Mouse (Mus musculus) natural killer cell, adult 2 months (primary cell): ENCODE data around the gene Chrm5.

ENCODE experiments used
- DNase-seq, 2 experiments: peaks; one replicate each; pipeline ENCODE4 v3.0.0; 2022; ENCODE audit warnings: low spot score in 2 of 2

The Chrm5 gene

GRCm38 (mm10) chr2:112480669-112481068, at the start of gene Chrm5:
TSS of gene Chrm5 (minus strand) at chr2:112480769.
- no peak for DNase-seq

- no peak for DNase-seq
These were observed 46.4 kb upstream of the Chrm5 start for GRCm38 (mm10) chr2:112526933-112527332.

GRCm38 (mm10) chr2:112520526-112521482, 40.2 kb upstream of the Chrm5 start:
- DNase-seq = no peak

GRCm38 (mm10) chr2:112518541-112518940, 38.0 kb upstream of the Chrm5 start:
- DNase-seq = no peak

GRCm38 (mm10) chr2:112517218-112517617, 36.6 kb upstream of the Chrm5 start:
- DNase-seq = no peak

- DNase-seq = no peak
These were observed 36.2 kb upstream of the Chrm5 start for GRCm38 (mm10) chr2:112516728-112517127.

GRCm38 (mm10) chr2:112513036-112513435, 32.5 kb upstream of the Chrm5 start:
- no peak for DNase-seq

GRCm38 (mm10) chr2:112510140-112510539, 29.6 kb upstream of the Chrm5 start:
- DNase-seq = peak; percentile 39 to 40

- DNase-seq = no peak
These were observed 26.9 kb upstream of the Chrm5 start for GRCm38 (mm10) chr2:112507444-112507843.

GRCm38 (mm10) chr2:112506841-112507435, 26.4 kb upstream of the Chrm5 start:
- no peak for DNase-seq

- DNase-seq = no peak
These were observed 23.4 kb upstream of the Chrm5 start for GRCm38 (mm10) chr2:112503978-112504377.

GRCm38 (mm10) chr2:112501209-112501608, 20.6 kb upstream of the Chrm5 start:
- DNase-seq = peak; percentile 55 to 62

- no peak for DNase-seq
These were observed 17.3 kb upstream of the Chrm5 start for GRCm38 (mm10) chr2:112497851-112498250.

- DNase-seq = no peak
These were observed 13.1 kb upstream of the Chrm5 start for GRCm38 (mm10) chr2:112493539-112494260.

GRCm38 (mm10) chr2:112492856-112493538, 12.4 kb upstream of the Chrm5 start, which contains the start of gene Aven:
TSS of gene Aven (plus strand) at chr2:112492964.
- DNase-seq = peak; percentile 64 to 73

- peak in 1 of 2 experiments; percentile 10 for DNase-seq
These were observed 11.9 kb upstream of the Chrm5 start for GRCm38 (mm10) chr2:112492431-112492855.

GRCm38 (mm10) chr2:112491629-112492028, 11.1 kb upstream of the Chrm5 start:
- no peak for DNase-seq

GRCm38 (mm10) chr2:112490483-112491196, 10.1 kb upstream of the Chrm5 start:
- no peak for DNase-seq

GRCm38 (mm10) chr2:112484886-112485285, 4.3 kb upstream of the Chrm5 start:
- no peak for DNase-seq

- no peak for DNase-seq
These were observed 2.7 kb upstream of the Chrm5 start for GRCm38 (mm10) chr2:112483334-112483651.
